Mouse (Mus musculus): ENCODE measurements around the gene Bicd2.

DNA sequence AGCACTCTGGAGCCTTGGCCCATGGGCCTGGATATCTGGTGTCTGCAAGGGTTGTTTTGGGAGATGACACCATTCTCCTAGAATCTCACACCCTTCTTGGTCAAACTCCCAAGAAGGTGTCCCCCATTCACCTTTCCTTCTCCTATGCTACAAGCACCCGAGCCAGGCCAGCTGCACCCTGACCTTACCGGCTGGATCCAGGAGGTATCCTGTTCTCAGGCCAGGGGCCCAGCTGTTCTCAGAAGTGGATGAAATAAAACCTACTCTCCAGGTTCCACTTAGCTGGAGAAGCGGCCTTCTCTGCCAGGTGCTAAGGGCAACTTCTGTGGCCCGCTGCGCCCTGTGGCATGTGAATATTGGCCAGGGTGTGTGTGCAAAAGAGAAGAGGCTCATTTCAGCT is 16.5 kb upstream of the Bicd2 start:
- TF ChIP-seq CTCF (conservative IDR thresholded peaks at IDR 0.05; ENCODE audit: low read length): no peak
- TF ChIP-seq POU5F1 (IDR thresholded peaks at IDR 0.05; ENCODE audit: borderline replicate concordance, low read length): no peak
- no peak for TF ChIP-seq NANOG (IDR thresholded peaks at IDR 0.05; ENCODE audit: borderline replicate concordance, low read length)
